7 mouse cellular contexts compared by ENCODE assay signal in the genomic region with DNA sequence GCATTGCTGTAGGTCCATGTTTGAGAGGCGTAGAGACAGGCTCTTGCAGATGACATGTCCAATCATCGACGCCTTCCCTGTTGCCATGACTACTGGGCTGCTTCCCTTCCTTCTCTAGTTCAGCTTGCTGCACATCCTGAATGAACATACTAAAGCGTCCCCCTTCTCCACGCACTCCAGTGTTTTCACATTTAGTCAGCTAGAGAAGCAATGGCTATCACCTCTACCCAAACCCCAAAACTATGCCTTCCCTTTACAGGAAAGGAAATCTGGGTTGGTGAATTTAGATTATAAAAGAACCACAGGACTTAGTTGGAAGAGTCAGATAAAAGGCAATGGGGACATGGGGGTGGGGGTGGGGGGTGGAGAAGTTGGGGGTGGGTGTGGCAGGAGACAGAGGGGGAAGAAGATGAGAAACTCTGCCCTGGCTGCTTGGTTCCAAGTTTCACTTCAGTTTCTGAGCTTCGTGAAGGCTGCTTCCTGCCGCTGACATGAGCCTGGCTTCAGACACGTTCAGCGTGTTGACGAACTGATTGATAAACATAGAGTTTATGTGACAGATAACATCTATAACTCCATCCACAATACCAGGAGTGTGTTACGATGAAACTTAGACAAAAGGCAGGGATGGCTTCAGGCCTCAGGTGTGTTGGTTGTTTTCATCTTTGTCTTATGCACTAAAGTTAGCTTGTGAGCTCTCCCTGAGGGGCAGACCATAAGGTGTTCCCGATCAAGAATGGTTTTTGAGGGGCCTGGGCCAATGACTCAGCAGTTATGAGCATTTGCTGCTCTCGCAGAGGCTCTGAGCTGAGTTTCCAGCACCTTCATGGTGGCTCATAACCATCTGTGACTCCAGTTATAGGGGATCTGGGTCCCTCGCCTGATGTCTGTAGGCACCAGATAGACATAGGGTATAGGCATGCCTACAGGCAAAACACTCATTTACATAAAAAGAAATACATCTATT. TPM values are rescaled to one million over a fixed set of nuclear protein-coding genes. Genes with fewer than 3 reads are reported as not detected.
DNase-seq lines count a peak whose midpoint lies in the region; ATAC-seq and TF ChIP-seq lines count a peak whose summit lies in the region.

No protein-coding gene starts in this region.

- H3K9me3 ChIP-seq in CH12.LX (replicated peaks; ENCODE audit: low read length) = no peaks in the 10 kb centered on the region
- H3K9me3 ChIP-seq in intestine, embryonic 15.5 days = no peaks in the 10 kb centered on the region
- no peaks in the 10 kb centered on the region for H3K9me3 ChIP-seq in liver, embryonic 11.5 days (ENCODE audit: control insufficient read depth, low read length)

- peak overlapping the region; percentile 97 for H3K27ac ChIP-seq in CH12.LX (ENCODE audit: insufficient read depth, low read depth)
- H3K27ac ChIP-seq in intestine, embryonic 15.5 days = peak overlapping the region; percentile 34; the same call in 1 of the 2 replicates
- peak overlapping the region; percentile 88 for H3K27ac ChIP-seq in liver, embryonic 11.5 days (ENCODE audit: low read depth, low read length)

- TF ChIP-seq POLR2A in CH12.LX (IDR thresholded peaks at IDR 0.05; ENCODE audit: low read depth, low read length) (peak; percentile 84), myocyte (IDR thresholded peaks at IDR 0.05; ENCODE audit: insufficient read length, low read depth) (no peak)

- WGBS in intestine, embryonic 15.5 days = 64% methylated on average over 14 of the region's 14 CpGs
- WGBS in liver, embryonic 11.5 days = 27% methylated on average over 14 of the region's 14 CpGs

- in situ Hi-C loops in CH12.LX (cut with MboI; ENCODE audit: low pct_ligation_motif_present, low pct_unique_long_range_greater_than_20kb, low sequenced_read_pairs) = loop anchor here (25.0 kb wide), 1 partner anchor 484 kb away; a partner anchor contains a TSS

- H3K4me1 ChIP-seq in CH12.LX (ENCODE audit: control insufficient read depth in 1 of 2, insufficient read depth in 2 of 2) = peaks cover 41 to 94% of the 10 kb centered on the region in 2 experiments
- H3K4me1 ChIP-seq in intestine, embryonic 15.5 days (replicated peaks) = peaks cover 17% of the 10 kb centered on the region
- H3K4me1 ChIP-seq in liver, embryonic 11.5 days (replicated peaks; ENCODE audit: control insufficient read depth, insufficient read depth, low read length) = peaks cover 84% of the 10 kb centered on the region

- H3K36me3 ChIP-seq in CH12.LX (replicated peaks in 1 of 2; ENCODE audit: control insufficient read depth in 1 of 2, insufficient read depth in 1 of 2, low read length in 1 of 2) = peaks cover 16 to 25% of the 10 kb centered on the region in 2 experiments
- no peaks in the 10 kb centered on the region for H3K36me3 ChIP-seq in intestine, embryonic 15.5 days
- H3K36me3 ChIP-seq in liver, embryonic 11.5 days (ENCODE audit: control insufficient read depth, insufficient read depth, low read length) = no peaks in the 10 kb centered on the region
- no peaks in the 10 kb centered on the region for H3K36me3 ChIP-seq in myocyte (ENCODE audit: control insufficient read depth, insufficient read depth)

- peak; percentile 96 for DNase-seq in CH12.LX (ENCODE audit: extremely low read depth)
- peak; percentile 76 for DNase-seq in T-cell, adult 2 months (ENCODE audit: low spot score)
- peak; percentile 64 for DNase-seq in forelimb bud, embryonic 11.5 days (ENCODE audit: low read depth, low spot score)
- peak; percentile 70 for DNase-seq in liver, embryonic 11.5 days (ENCODE audit: low spot score)
- DNase-seq in thymus, postnatal 25 days = peak; percentile 50

- H3K4me3 ChIP-seq in CH12.LX (replicated peaks in 1 of 3; ENCODE audit: low read depth in 2 of 3, low read length in 2 of 3, poor library complexity in 1 of 3) = peak overlapping the region in 2 of 3 experiments; percentile 8 to 23
- H3K4me3 ChIP-seq in intestine, embryonic 15.5 days (replicated peaks) = no peak overlapping the region
- H3K4me3 ChIP-seq in liver, embryonic 11.5 days (ENCODE audit: low read depth, low read length) = no peak overlapping the region
- no peak overlapping the region for H3K4me3 ChIP-seq in myocyte

- H3K79me2 ChIP-seq in CH12.LX (replicated peaks; ENCODE audit: control insufficient read depth, extremely low read depth, insufficient read depth, poor library complexity, severe bottlenecking) (peaks cover 4% of the 10 kb centered on the region; the same call in 1 of the 2 replicates), myocyte (ENCODE audit: control insufficient read depth, insufficient read depth) (no peaks in the 10 kb centered on the region)

- dilution Hi-C loops in CH12.LX (cut with MboI; ENCODE audit: extremely low pct_ligation_motif_present, extremely low pct_unique_long_range_greater_than_20kb, low sequenced_read_pairs) = no loop called here

- ATAC-seq in intestine, embryonic 15.5 days = peak; percentile 54
- ATAC-seq in liver, embryonic 11.5 days (replicated peaks; ENCODE audit: low FRiP score) = peak; percentile 32

- no peak for TF ChIP-seq RAD21 in CH12.LX (IDR thresholded peaks at IDR 0.05; ENCODE audit: low read depth, low read length)

- TF ChIP-seq CTCF in CH12.LX (conservative IDR thresholded peaks at IDR 0.05 in 1 of 2, IDR thresholded peaks at IDR 0.05 in 1 of 2; ENCODE audit: low read depth in 2 of 2, low read length in 2 of 2) = no peak

- H3K4me2 ChIP-seq in CH12.LX (ENCODE audit: insufficient read depth, low read depth, poor library complexity, severe bottlenecking) (peak overlapping the region; percentile 44), myocyte (ENCODE audit: low read depth) (peak overlapping the region; percentile 46)
- H3K4me2 ChIP-seq in intestine, embryonic 15.5 days (replicated peaks) = no peak overlapping the region
- H3K4me2 ChIP-seq in liver, embryonic 11.5 days = peak overlapping the region; percentile 49

- peak overlapping the region; percentile 52 for H3K9ac ChIP-seq in CH12.LX (ENCODE audit: insufficient read depth, low read depth)
- no peak overlapping the region for H3K9ac ChIP-seq in intestine, embryonic 15.5 days
- no peak overlapping the region for H3K9ac ChIP-seq in liver, embryonic 11.5 days (ENCODE audit: low read depth, low read length)

- no peak overlapping the region for H3ac ChIP-seq in myocyte (ENCODE audit: control insufficient read depth, insufficient read length)

- H3K27me3 ChIP-seq in CH12.LX (replicated peaks) (no peaks in the 10 kb centered on the region), myocyte (ENCODE audit: control insufficient read depth, insufficient read depth, insufficient read length) (no peaks in the 10 kb centered on the region)
- H3K27me3 ChIP-seq in intestine, embryonic 15.5 days (replicated peaks) = no peaks in the 10 kb centered on the region
- no peaks in the 10 kb centered on the region for H3K27me3 ChIP-seq in liver, embryonic 11.5 days (replicated peaks; ENCODE audit: control insufficient read depth, insufficient read depth, low read length)

- no peak for TF ChIP-seq EP300 in CH12.LX (IDR thresholded peaks at IDR 0.05; ENCODE audit: low read length)

TF ChIP-seq in CH12.LX, 34 proteins besides CTCF, POLR2A, EP300 and RAD21 (continues in another document):
- TF ChIP-seq UBTF (IDR thresholded peaks at IDR 0.05; ENCODE audit: low read depth, low read length) = 0 out of 2 replicates have a peak, but pooled peaks have one; percentile 53
- TF ChIP-seq BHLHE40 (IDR thresholded peaks at IDR 0.05; ENCODE audit: low read depth, low read length) = no peak
- 0 out of 2 replicates have a peak, but pooled peaks have one; percentile 31 for TF ChIP-seq USF2 (conservative IDR thresholded peaks at IDR 0.05; ENCODE audit: low read depth, low read length)
- no peak for TF ChIP-seq KAT2A (IDR thresholded peaks at IDR 0.05; ENCODE audit: insufficient replicate concordance, low read length)
- no peak for TF ChIP-seq GABPA (IDR thresholded peaks at IDR 0.05; ENCODE audit: insufficient replicate concordance, low read depth, low read length)
- TF ChIP-seq TBP (conservative IDR thresholded peaks at IDR 0.05; ENCODE audit: low read depth, low read length) = peak; percentile 94
- no peak for TF ChIP-seq RCOR1 (conservative IDR thresholded peaks at IDR 0.05; ENCODE audit: low read depth, low read length)
- TF ChIP-seq NELFE (IDR thresholded peaks at IDR 0.05; ENCODE audit: low read depth, low read length) = no peak
- no peak for TF ChIP-seq MXI1 (IDR thresholded peaks at IDR 0.05; ENCODE audit: low read depth, low read length)
- TF ChIP-seq SIN3A (IDR thresholded peaks at IDR 0.05; ENCODE audit: low read length) = no peak

TF ChIP-seq in myocyte, 11 proteins besides CTCF, POLR2A, EP300 and RAD21:
- no peak for TF ChIP-seq USF1 (IDR thresholded peaks at IDR 0.05; ENCODE audit: low read depth)
- no peak for TF ChIP-seq POLR2AphosphoS2 (IDR thresholded peaks at IDR 0.05; ENCODE audit: insufficient read length, low read depth)
- no peak for TF ChIP-seq MAX (IDR thresholded peaks at IDR 0.05; ENCODE audit: low read depth)
- no peak for TF ChIP-seq TCF3 (IDR thresholded peaks at IDR 0.05; ENCODE audit: insufficient read length, low read depth)
- no peak for TF ChIP-seq CEBPB (IDR thresholded peaks at IDR 0.05; ENCODE audit: insufficient read depth, poor library complexity, severe bottlenecking)
- no peak for TF ChIP-seq SRF (IDR thresholded peaks at IDR 0.05; ENCODE audit: control insufficient read depth, insufficient read length, low read depth)
- TF ChIP-seq TCF12 (IDR thresholded peaks at IDR 0.05; ENCODE audit: insufficient read depth, poor library complexity, severe bottlenecking) = no peak
- no peak for TF ChIP-seq MYOG (IDR thresholded peaks at IDR 0.05; ENCODE audit: control insufficient read depth in 1 of 3, insufficient read depth in 1 of 3, insufficient read length in 2 of 3, low read depth in 2 of 3)
- TF ChIP-seq REST (IDR thresholded peaks at IDR 0.05; ENCODE audit: insufficient read depth, insufficient read length) = no peak
- TF ChIP-seq E2F4 (IDR thresholded peaks at IDR 0.05; ENCODE audit: insufficient read depth) = no peak
- TF ChIP-seq MYOD1 (IDR thresholded peaks at IDR 0.05; ENCODE audit: control insufficient read depth in 1 of 3, insufficient read length in 2 of 3, low read depth in 2 of 3) = no peak
TF ChIP-seq in myocyte: peak in this region for 0.

RNA-seq across cellular contexts. Expression of a gene that starts 28.1 kb away (rescaled TPM):
- total RNA-seq in CH12.LX (2012; rRNA removed) (55.5 and 63.6 TPM in 2 replicates), CH12.LX (2014; rRNA removed) (53.5 and 66.4 TPM in 2 replicates)
- polyA plus RNA-seq in CH12.LX (2012; ENCODE audit: insufficient read length, low read depth) (62.8 and 81.7 TPM in 2 replicates), myocyte (2012; fragmentation: generic; extraction: Trizol) (0.16 TPM)
- polyA plus RNA-seq in intestine, embryonic 15.5 days (2015; fragmentation: Nextera tagmentation; extraction: Ambion mirVana) = 23.2 and 23.7 TPM in 2 replicates
- polyA plus RNA-seq in liver, embryonic 11.5 days (2014; fragmentation: Nextera tagmentation; extraction: Ambion mirVana) = 35.5 and 36.2 TPM in 2 replicates

RNA-seq across cellular contexts. Expression of a gene that starts 34.9 kb away (rescaled TPM):
- total RNA-seq in CH12.LX (2012; rRNA removed) (146 and 169 TPM in 2 replicates), CH12.LX (2014; rRNA removed) (245 and 260 TPM in 2 replicates)
- polyA plus RNA-seq in CH12.LX (2012; ENCODE audit: insufficient read length, low read depth) (147 and 155 TPM in 2 replicates), myocyte (2012; fragmentation: generic; extraction: Trizol) (48.7 TPM)
- 135 and 139 TPM in 2 replicates for polyA plus RNA-seq in intestine, embryonic 15.5 days (2015; fragmentation: Nextera tagmentation; extraction: Ambion mirVana)
- 100 and 105 TPM in 2 replicates for polyA plus RNA-seq in liver, embryonic 11.5 days (2014; fragmentation: Nextera tagmentation; extraction: Ambion mirVana)

Comparison
In these comparisons a context has a peak if more than half of its experiments do, and no peak if none do; other contexts are left out.
1. H3K27ac ChIP-seq: peak in every context shown above with its lines; median percentile 97 in CH12.LX; 88 in liver, embryonic 11.5 days; 34 in intestine, embryonic 15.5 days.
2. H3K4me3 ChIP-seq: peak in CH12.LX (2 of 3); none in intestine, embryonic 15.5 days (single experiment), liver, embryonic 11.5 days (single experiment) and myocyte (single experiment).
3. RNA of a gene that starts 28.1 kb away (polyA plus RNA-seq): 62.8 to 81.7 TPM in CH12.LX, 35.5 to 36.2 TPM in liver, embryonic 11.5 days and 23.2 to 23.7 TPM in intestine, embryonic 15.5 days; 0.16 TPM in myocyte (single experiment); every median in the first group is over 10 times any median in the second.
4. Peak in every context shown above with its lines, with median percentiles within 50 percentile points of each other: DNase-seq.